Mouse (Mus musculus): ENCODE data around the gene Wtip. TPM values are rescaled to one million over a fixed set of nuclear protein-coding genes. Genes with fewer than 3 reads are reported as not detected.
"Not testable (repeated sequence)": the region's sequence is repeated elsewhere in the genome, so short reads cannot be mapped to it uniquely, and the experiment has no call there.

Wtip gene
- polyA plus RNA-seq, 1 experiment from 2014 or later = 6.4 TPM

- Histone ChIP-seq H3K27me3 (replicated peaks) (no peaks in the 10 kb centered on the region), H3K4me2 (no peak overlapping the region), H3K4me1 (no peaks in the 10 kb centered on the region), H3K4me3 (no peak overlapping the region), H3K9me3 (no peaks in the 10 kb centered on the region), H3K36me3 (replicated peaks) (peaks cover 55% of the 10 kb centered on the region), H3K9ac (no peak overlapping the region), H3K27ac (no peak overlapping the region)
- WGBS = 95% methylated on average over 13 of the region's 13 CpGs
- no peak for ATAC-seq (replicated peaks)
These were observed 8.1 kb upstream of the Wtip start for GRCm38 (mm10) chr7:34141123-34141522.

- H3K9ac ChIP-seq = no peak overlapping the region
- H3K9me3 ChIP-seq = no peaks in the 10 kb centered on the region
- H3K36me3 ChIP-seq (replicated peaks) = peaks cover 43% of the 10 kb centered on the region
- ATAC-seq (replicated peaks) = no peak
- no peaks in the 10 kb centered on the region for H3K27me3 ChIP-seq (replicated peaks)
- WGBS = 92% methylated on average over 6 of the region's 6 CpGs
- H3K4me2 ChIP-seq = no peak overlapping the region
- H3K4me3 ChIP-seq = no peak overlapping the region
- H3K4me1 ChIP-seq = no peaks in the 10 kb centered on the region
- no peak overlapping the region for H3K27ac ChIP-seq
These were observed 6.4 kb upstream of the Wtip start for GRCm38 (mm10) chr7:34139493-34139892.

GRCm38 (mm10) chr7:34134336-34134735 is 1.3 kb upstream of the Wtip start:
- H3K36me3 ChIP-seq (replicated peaks) = no peaks in the 10 kb centered on the region
- H3K4me2 ChIP-seq = no peak overlapping the region
- no peaks in the 10 kb centered on the region for H3K27me3 ChIP-seq (replicated peaks)
- peaks cover 24% of the 10 kb centered on the region for H3K4me1 ChIP-seq
- ATAC-seq (replicated peaks) = no peak
- no peak overlapping the region for H3K4me3 ChIP-seq
- no peak overlapping the region for H3K9ac ChIP-seq
- WGBS = 90% methylated on average over 2 of the region's 2 CpGs
- H3K27ac ChIP-seq = no peak overlapping the region
- H3K9me3 ChIP-seq = no peaks in the 10 kb centered on the region

GRCm38 (mm10) chr7:34132355-34133079 is 551 bp downstream of the Wtip start:
- peaks cover 24% of the 10 kb centered on the region for H3K4me1 ChIP-seq
- peak overlapping the region; percentile 67 for H3K4me3 ChIP-seq
- H3K27me3 ChIP-seq (replicated peaks) = no peaks in the 10 kb centered on the region
- 1% methylated on average over 65 of the region's 116 CpGs for WGBS
- peak overlapping the region; percentile 73 for H3K27ac ChIP-seq
- peak overlapping the region; percentile 56 for H3K9ac ChIP-seq
- H3K9me3 ChIP-seq = no peaks in the 10 kb centered on the region
- no peaks in the 10 kb centered on the region for H3K36me3 ChIP-seq (replicated peaks)
- ATAC-seq (replicated peaks) = peak; percentile 84
- H3K4me2 ChIP-seq = peak overlapping the region; percentile 79

GRCm38 (mm10) chr7:34131959-34132354 is 1.1 kb downstream of the Wtip start:
- Histone ChIP-seq H3K9ac (peak overlapping the region; percentile 56), H3K27me3 (replicated peaks) (no peaks in the 10 kb centered on the region), H3K9me3 (no peaks in the 10 kb centered on the region), H3K27ac (no peak overlapping the region), H3K4me3 (peak overlapping the region; percentile 67), H3K36me3 (replicated peaks) (no peaks in the 10 kb centered on the region), H3K4me2 (peak overlapping the region; percentile 79), H3K4me1 (peaks cover 24% of the 10 kb centered on the region)
- peak; percentile 12; the same call in 1 of the 2 replicates for ATAC-seq (replicated peaks)
- WGBS = 16% methylated on average over 3 of the region's 3 CpGs

GRCm38 (mm10) chr7:34131118-34131517 is 1.9 kb downstream of the Wtip start:
- Histone ChIP-seq H3K4me3 (peak overlapping the region; percentile 67; the same call in 1 of the 2 replicates), H3K4me1 (peaks cover 24% of the 10 kb centered on the region), H3K4me2 (peak overlapping the region; percentile 8; the same call in 1 of the 2 replicates), H3K27ac (no peak overlapping the region), H3K27me3 (replicated peaks) (no peaks in the 10 kb centered on the region), H3K9me3 (no peaks in the 10 kb centered on the region), H3K36me3 (replicated peaks) (no peaks in the 10 kb centered on the region), H3K9ac (no peak overlapping the region)
- no peak for ATAC-seq (replicated peaks)
- WGBS = 77% methylated on average over 3 of the region's 3 CpGs

GRCm38 (mm10) chr7:34126291-34126690 is 6.8 kb downstream of the Wtip start:
- no peak for ATAC-seq (replicated peaks)
- H3K4me2 ChIP-seq = no peak overlapping the region
- WGBS = 89% methylated on average over 3 of the region's 3 CpGs

GRCm38 (mm10) chr7:34125346-34125745 is 7.7 kb downstream of the Wtip start:
- H3K4me1 ChIP-seq = peaks cover 3% of the 10 kb centered on the region
- no peak overlapping the region for H3K4me2 ChIP-seq
- H3K9me3 ChIP-seq = no peaks in the 10 kb centered on the region
- no peak overlapping the region for H3K27ac ChIP-seq
- no peak overlapping the region for H3K4me3 ChIP-seq
- H3K36me3 ChIP-seq (replicated peaks) = no peaks in the 10 kb centered on the region
- no peak overlapping the region for H3K9ac ChIP-seq
- WGBS = 90% methylated on average over 9 of the region's 9 CpGs
- ATAC-seq (replicated peaks) = no peak
- no peaks in the 10 kb centered on the region for H3K27me3 ChIP-seq (replicated peaks)

More at GRCm38 (mm10) chr7:34126291-34126690, 6.8 kb downstream of the Wtip start:
- Histone ChIP-seq H3K4me3 (no peak overlapping the region), H3K36me3 (replicated peaks) (no peaks in the 10 kb centered on the region), H3K9me3 (no peaks in the 10 kb centered on the region), H3K4me1 (peaks cover 12% of the 10 kb centered on the region), H3K9ac (no peak overlapping the region), H3K27me3 (replicated peaks) (no peaks in the 10 kb centered on the region), H3K27ac (no peak overlapping the region)

GRCm38 (mm10) chr7:34122987-34123720 is 9.9 kb downstream of the Wtip start:
- Histone ChIP-seq H3K4me3 (no peak overlapping the region), H3K9me3 (no peaks in the 10 kb centered on the region), H3K4me1 (no peaks in the 10 kb centered on the region), H3K27me3 (replicated peaks) (no peaks in the 10 kb centered on the region), H3K9ac (no peak overlapping the region), H3K4me2 (no peak overlapping the region), H3K27ac (no peak overlapping the region), H3K36me3 (replicated peaks) (no peaks in the 10 kb centered on the region)
- peak; percentile 79 for ATAC-seq (replicated peaks)
- WGBS = 79% methylated on average over 6 of the region's 6 CpGs

- H3K27ac ChIP-seq; H3K9ac ChIP-seq; H3K27me3 ChIP-seq (replicated peaks); H3K4me1 ChIP-seq; H3K4me3 ChIP-seq; H3K9me3 ChIP-seq; ATAC-seq (replicated peaks); H3K4me2 ChIP-seq: not testable (repeated sequence)
- H3K36me3 ChIP-seq (replicated peaks) = peaks cover 13% of the 10 kb centered on the region; the same call in 1 of the 2 replicates
- 44% methylated on average over 1 of the region's 1 CpGs for WGBS
These were observed 12.4 kb downstream of the Wtip start for GRCm38 (mm10) chr7:34120636-34121035.

GRCm38 (mm10) chr7:34116601-34117000 is 16.5 kb downstream of the Wtip start:
- H3K4me3 ChIP-seq = no peak overlapping the region
- no peak overlapping the region for H3K27ac ChIP-seq
- H3K36me3 ChIP-seq (replicated peaks) = peaks cover 38% of the 10 kb centered on the region
- 80% methylated on average over 3 of the region's 3 CpGs for WGBS
- no peaks in the 10 kb centered on the region for H3K4me1 ChIP-seq
- H3K4me2 ChIP-seq = no peak overlapping the region
- H3K9me3 ChIP-seq = no peaks in the 10 kb centered on the region
- ATAC-seq (replicated peaks) = no peak
- H3K9ac ChIP-seq = no peak overlapping the region
- no peaks in the 10 kb centered on the region for H3K27me3 ChIP-seq (replicated peaks)

- no peaks in the 10 kb centered on the region for H3K9me3 ChIP-seq
- no peaks in the 10 kb centered on the region for H3K27me3 ChIP-seq (replicated peaks)
- no peak overlapping the region for H3K27ac ChIP-seq
- no peak overlapping the region for H3K9ac ChIP-seq
- no peaks in the 10 kb centered on the region for H3K4me1 ChIP-seq
- H3K4me3 ChIP-seq = no peak overlapping the region
- 0 out of 2 replicates have a peak, but pooled peaks have one; percentile 24 for ATAC-seq (replicated peaks)
- H3K4me2 ChIP-seq = no peak overlapping the region
- WGBS = 71% methylated on average over 5 of the region's 5 CpGs
- peaks cover 15% of the 10 kb centered on the region for H3K36me3 ChIP-seq (replicated peaks)
These were observed 23.9 kb downstream of the Wtip start for GRCm38 (mm10) chr7:34109190-34109589.

All from midbrain, embryonic 15.5 days (tissue).